Mouse (Mus musculus) embryonic facial prominence, embryonic 15.5 days (tissue): ENCODE data around the gene Olfr283. TPM values are rescaled to one million over a fixed set of nuclear protein-coding genes. Genes with fewer than 3 reads are reported as not detected.

Experiments
- ATAC-seq: fragments of 200-750 bp; cut with Nextera tagmentation; 2 replicates; pipeline ENCODE4 v1.8.0; 2017; ENCODE audit warnings: low read depth, moderate TSS enrichment; ENCODE audit not compliant: insufficient number of reproducible peaks, low FRiP score, low TSS enrichment
- H3K27ac ChIP-seq: fragments of 300-500 bp; sonication (generic); replicated peaks from 2 replicates; pipeline ENCODE4 v1.5.1; 2015; ENCODE audit warnings: mild to moderate bottlenecking, inconsistent platforms
- H3K27me3 ChIP-seq: fragments of 300-500 bp; sonication (generic); 2 replicates; pipeline ENCODE4 v1.6.1; 2015; ENCODE audit warnings: inconsistent platforms
- H3K36me3 ChIP-seq: fragments of 300-500 bp; sonication (generic); 2 replicates; pipeline ENCODE4 v1.6.1; 2015; ENCODE audit warnings: mild to moderate bottlenecking, inconsistent platforms
- H3K4me1 ChIP-seq: fragments of 300-500 bp; sonication (generic); 2 replicates; pipeline ENCODE4 v1.6.1; 2015; ENCODE audit warnings: inconsistent platforms
- H3K4me2 ChIP-seq: fragments of 300-500 bp; sonication (generic); replicated peaks from 2 replicates; pipeline ENCODE4 v1.6.1; 2015; ENCODE audit warnings: mild to moderate bottlenecking, inconsistent platforms
- H3K4me3 ChIP-seq: fragments of 300-500 bp; sonication (generic); replicated peaks from 2 replicates; pipeline ENCODE4 v1.5.1; 2015; ENCODE audit warnings: mild to moderate bottlenecking, inconsistent platforms
- H3K9ac ChIP-seq: fragments of 300-500 bp; sonication (generic); 2 replicates; pipeline ENCODE4 v1.6.1; 2015; ENCODE audit warnings: inconsistent platforms
- H3K9me3 ChIP-seq: fragments of 300-500 bp; sonication (generic); replicated peaks from 2 replicates; pipeline ENCODE4 v1.6.1; 2016; ENCODE audit warnings: inconsistent platforms
- WGBS: fragments of 180-500 bp; shearing (Covaris S2); methylation state at CpG from one replicate; pipeline ENCODE4 v1.1.7; 2015; 5-methylcytosine and 5-hydroxymethylcytosine counted together
- polyA plus RNA-seq: library from polyadenylated mRNA; unstranded; fragments of >200 nt; fragmentation: Nextera tagmentation; extraction: Ambion mirVana; gene quantifications from 2 replicates; pipeline ENCODE4 v1.2.1, GENCODE M21; 2015

The Olfr283 gene
- polyA plus RNA-seq, 1 experiment from 2014 or later = 0.19 TPM

GRCm38 (mm10) chr15:98402356-98402755 lies 21.6 kb upstream of the Olfr283 start:
- Histone ChIP-seq H3K36me3 (no peaks in the 10 kb centered on the region), H3K4me1 (no peaks in the 10 kb centered on the region), H3K27me3 (no peaks in the 10 kb centered on the region), H3K27ac (no peak overlapping the region), H3K4me2 (no peak overlapping the region), H3K4me3 (no peak overlapping the region), H3K9ac (no peak overlapping the region), H3K9me3 (no peaks in the 10 kb centered on the region)
- ATAC-seq = no peak
- 84% methylated on average over 10 of the region's 10 CpGs for WGBS

- Histone ChIP-seq H3K4me3 (no peak overlapping the region), H3K36me3 (no peaks in the 10 kb centered on the region), H3K4me1 (no peaks in the 10 kb centered on the region), H3K27me3 (no peaks in the 10 kb centered on the region), H3K4me2 (no peak overlapping the region), H3K27ac (no peak overlapping the region), H3K9ac (no peak overlapping the region), H3K9me3 (no peaks in the 10 kb centered on the region)
- 58% methylated on average over 1 of the region's 1 CpGs for WGBS
- no peak for ATAC-seq
Observed at GRCm38 (mm10) chr15:98397136-98397535, 16.4 kb upstream of the Olfr283 start.

GRCm38 (mm10) chr15:98391903-98392187 lies 11.1 kb upstream of the Olfr283 start:
- Histone ChIP-seq H3K36me3 (no peaks in the 10 kb centered on the region), H3K4me3 (no peak overlapping the region), H3K9me3 (no peaks in the 10 kb centered on the region), H3K9ac (no peak overlapping the region), H3K4me1 (no peaks in the 10 kb centered on the region), H3K27ac (no peak overlapping the region), H3K4me2 (no peak overlapping the region), H3K27me3 (no peaks in the 10 kb centered on the region)
- ATAC-seq = no peak
- WGBS = 46% methylated on average over 2 of the region's 2 CpGs

DNA sequence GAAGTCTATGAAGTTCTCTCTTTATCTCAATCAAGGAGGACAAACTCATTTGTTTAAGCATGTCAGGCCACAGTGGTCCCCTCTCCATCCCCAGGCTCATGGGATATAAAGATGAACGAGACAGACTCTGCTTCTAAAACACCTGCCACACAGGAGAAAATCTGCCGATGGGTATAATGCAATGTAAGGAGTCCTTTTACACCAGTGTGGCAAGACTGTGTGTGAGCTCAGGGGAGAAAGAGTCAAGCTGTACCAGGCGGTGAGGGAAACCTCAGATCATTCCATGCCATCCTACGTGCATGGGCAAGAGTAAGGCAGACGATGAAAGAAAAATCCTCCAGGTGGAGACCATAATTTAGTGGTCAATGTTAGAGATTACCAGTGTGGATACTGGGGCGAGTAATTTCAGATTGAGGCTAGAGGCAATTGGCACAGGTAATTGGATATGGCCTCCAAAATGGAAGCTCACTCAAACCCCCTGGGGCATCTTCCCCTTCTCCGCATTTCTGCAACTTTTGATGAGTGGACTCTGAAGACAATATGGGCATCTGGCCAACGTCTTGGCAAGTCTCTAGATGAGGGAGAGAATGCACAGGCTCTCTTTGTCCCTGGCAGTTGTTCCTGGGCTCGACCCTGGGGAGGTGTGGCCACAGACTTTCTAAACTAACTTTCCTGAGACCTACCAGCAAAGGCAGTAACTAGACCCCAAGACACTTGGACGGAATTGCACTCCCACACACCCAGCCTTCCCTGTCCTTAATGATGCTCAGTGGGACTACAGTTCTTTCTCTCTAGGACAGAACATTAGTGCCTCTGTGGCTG lies 10.5 kb upstream of the Olfr283 start:
- Histone ChIP-seq H3K27me3 (no peaks in the 10 kb centered on the region), H3K4me3 (no peak overlapping the region), H3K9ac (no peak overlapping the region), H3K27ac (no peak overlapping the region), H3K4me2 (no peak overlapping the region), H3K4me1 (no peaks in the 10 kb centered on the region), H3K9me3 (no peaks in the 10 kb centered on the region), H3K36me3 (no peaks in the 10 kb centered on the region)
- 54% methylated on average over 10 of the region's 10 CpGs for WGBS
- no peak for ATAC-seq

DNA sequence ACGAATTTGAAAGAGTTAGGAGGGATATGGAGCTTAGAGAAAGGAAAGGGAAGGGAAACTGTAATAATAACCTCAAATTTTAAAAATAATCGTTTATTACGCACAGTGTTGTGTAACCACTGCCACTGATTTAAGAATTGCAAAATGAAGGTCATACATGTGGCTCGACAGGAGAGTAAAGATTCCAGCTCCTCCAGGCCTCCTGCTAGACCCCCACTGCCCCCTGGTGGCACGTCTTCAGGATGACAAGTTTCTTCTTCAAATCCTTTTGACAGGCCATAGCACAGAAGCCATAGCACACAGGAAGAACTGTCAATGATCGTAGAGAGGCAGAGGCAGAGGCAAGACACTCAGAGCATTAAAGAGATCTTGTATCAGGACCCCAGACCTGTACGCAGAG lies 9.1 kb upstream of the Olfr283 start:
- H3K9ac ChIP-seq = no peak overlapping the region
- no peaks in the 10 kb centered on the region for H3K9me3 ChIP-seq
- no peak overlapping the region for H3K4me3 ChIP-seq
- H3K4me2 ChIP-seq = no peak overlapping the region
- H3K27me3 ChIP-seq = no peaks in the 10 kb centered on the region
- no peak for ATAC-seq
- no peaks in the 10 kb centered on the region for H3K4me1 ChIP-seq
- no peaks in the 10 kb centered on the region for H3K36me3 ChIP-seq
- WGBS = 27% methylated on average over 7 of the region's 7 CpGs
- H3K27ac ChIP-seq = no peak overlapping the region

DNA sequence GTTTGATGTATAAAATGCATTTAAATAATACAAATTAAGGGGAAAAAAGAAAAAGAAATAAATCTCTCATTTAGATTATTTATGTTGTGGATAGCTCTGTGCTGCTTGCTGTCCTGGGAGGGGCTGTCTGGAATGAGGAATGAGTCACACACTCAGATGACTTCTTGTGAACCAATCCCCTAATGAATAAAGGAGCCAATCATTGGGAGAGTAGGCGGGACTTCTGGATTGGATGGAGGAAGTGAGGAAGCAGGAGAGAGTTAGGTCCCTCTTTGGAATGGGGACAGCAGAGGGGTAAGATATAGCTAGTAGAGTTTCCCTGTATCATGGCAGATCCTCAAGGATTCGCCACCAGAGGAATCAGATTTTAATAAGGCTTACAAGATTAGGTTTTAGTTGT lies 6.9 kb upstream of the Olfr283 start:
- H3K9me3 ChIP-seq = no peaks in the 10 kb centered on the region
- no peak overlapping the region for H3K4me3 ChIP-seq
- H3K4me1 ChIP-seq = no peaks in the 10 kb centered on the region
- H3K9ac ChIP-seq = no peak overlapping the region
- no peaks in the 10 kb centered on the region for H3K27me3 ChIP-seq
- H3K36me3 ChIP-seq = no peaks in the 10 kb centered on the region
- 71% methylated on average over 2 of the region's 2 CpGs for WGBS
- ATAC-seq = no peak
- no peak overlapping the region for H3K27ac ChIP-seq
- H3K4me2 ChIP-seq = no peak overlapping the region

DNA sequence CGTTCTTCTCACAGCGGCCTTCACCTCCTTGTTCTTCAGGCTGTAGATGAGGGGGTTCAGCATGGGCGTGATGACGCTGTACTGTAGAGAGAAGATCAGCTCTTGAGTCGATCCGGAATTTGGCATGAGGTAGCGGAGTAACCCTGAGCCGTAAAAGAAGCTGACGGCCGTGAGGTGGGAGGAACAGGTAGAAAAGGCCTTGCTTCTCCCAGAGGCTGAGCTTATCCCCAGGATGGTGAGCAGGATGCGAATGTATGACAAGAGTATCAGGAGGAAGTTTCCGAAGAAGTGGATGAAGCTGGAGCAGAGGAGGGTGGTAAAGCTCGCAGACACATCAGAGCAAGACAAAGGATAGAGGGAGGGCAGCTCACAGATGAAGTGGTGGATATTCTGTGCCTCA lies 2.5 kb downstream of the Olfr283 start:
- H3K4me2 ChIP-seq = no peak overlapping the region
- WGBS = 91% methylated on average over 13 of the region's 13 CpGs
- H3K4me1 ChIP-seq = no peaks in the 10 kb centered on the region
- no peak for ATAC-seq
- H3K36me3 ChIP-seq = no peaks in the 10 kb centered on the region
- no peak overlapping the region for H3K27ac ChIP-seq
- H3K9me3 ChIP-seq = no peaks in the 10 kb centered on the region
- H3K9ac ChIP-seq = no peak overlapping the region
- H3K4me3 ChIP-seq = no peak overlapping the region
- no peaks in the 10 kb centered on the region for H3K27me3 ChIP-seq

- H3K27me3 ChIP-seq = no peaks in the 10 kb centered on the region
- 87% methylated on average over 8 of the region's 8 CpGs for WGBS
- no peak within 1 kb of the TSS for H3K4me2 ChIP-seq
Observed at GRCm38 (mm10) chr15:98340887-98341286, 39.9 kb downstream of the Olfr283 start, which contains the start of gene Olfr284. Gene Olfr284 (minus strand): TSS chr15:98340987.

More at GRCm38 (mm10) chr15:98340887-98341286, 39.9 kb downstream of the Olfr283 start, which contains the start of gene Olfr284:
- no peak for ATAC-seq
- no peak within 1 kb of the TSS for H3K9ac ChIP-seq
- H3K36me3 ChIP-seq = no peaks in the 10 kb centered on the region
- H3K4me3 ChIP-seq = no peak within 1 kb of the TSS
- no peaks in the 10 kb centered on the region for H3K9me3 ChIP-seq
- H3K4me1 ChIP-seq = no peaks in the 10 kb centered on the region
- H3K27ac ChIP-seq = no peak within 1 kb of the TSS

Other genes with a start within 250 kb of the Olfr283 start
- gene Asb8, start 215.3 kb downstream of the Olfr283 start, polyA plus RNA-seq = 47.8 and 48.5 TPM in 2 replicates
- 2.1 and 2.9 TPM in 2 replicates for gene Ccdc184, start 213.8 kb downstream of the Olfr283 start, polyA plus RNA-seq
- gene Olfr288, start 185.4 kb downstream of the Olfr283 start, polyA plus RNA-seq = not detected in 2 replicates
- not detected in 2 replicates for gene Gm44579, start 160.0 kb downstream of the Olfr283 start, polyA plus RNA-seq
- gene Olfr287, start 159.9 kb downstream of the Olfr283 start, polyA plus RNA-seq = not detected in 2 replicates
- 0.09 TPM in 1 of 2 replicates, not detected in the other for gene Olfr286, start 146.5 kb downstream of the Olfr283 start, polyA plus RNA-seq
- not detected in 2 replicates for gene H1fnt, start 123.7 kb downstream of the Olfr283 start, polyA plus RNA-seq
- 0.75 and 0.83 TPM in 2 replicates for gene Zfp641, start 84.8 kb downstream of the Olfr283 start, polyA plus RNA-seq
- gene Olfr285, start 63.6 kb downstream of the Olfr283 start, polyA plus RNA-seq = not detected in 2 replicates
- gene Olfr284, start 40.0 kb downstream of the Olfr283 start, polyA plus RNA-seq = 0.67 and 0.87 TPM in 2 replicates
- gene Olfr282, start 50.3 kb upstream of the Olfr283 start, polyA plus RNA-seq = 0.51 TPM in 1 of 2 replicates, not detected in the other
- 0.07 TPM in 1 of 2 replicates, not detected in the other for gene Olfr281, start 71.6 kb upstream of the Olfr283 start, polyA plus RNA-seq
- gene OR5BS1P, start 89.0 kb upstream of the Olfr283 start, polyA plus RNA-seq = not detected in 2 replicates
- not detected in 2 replicates for gene Lalba, start 101.8 kb upstream of the Olfr283 start, polyA plus RNA-seq
- gene Olfr279, start 111.5 kb upstream of the Olfr283 start, polyA plus RNA-seq = 0.03 TPM in 1 of 2 replicates, not detected in the other
- 99.6 and 101 TPM in 2 replicates for gene Kansl2, start 153.3 kb upstream of the Olfr283 start, polyA plus RNA-seq
- gene Ccnt1, start 190.0 kb upstream of the Olfr283 start, polyA plus RNA-seq = 54.7 and 57.5 TPM in 2 replicates
- gene 4930415O20Rik, start 190.1 kb upstream of the Olfr283 start, polyA plus RNA-seq = 0.43 TPM in 1 of 2 replicates, not detected in the other
- 18.1 and 19.6 TPM in 2 replicates for gene Adcy6, start 229.1 kb upstream of the Olfr283 start, polyA plus RNA-seq
- 45.7 and 48.2 TPM in 2 replicates for gene Cacnb3, start 249.9 kb upstream of the Olfr283 start, polyA plus RNA-seq